Mouse (Mus musculus) central nervous system, embryonic 18 days (tissue): Measurements from ENCODE around the gene Leng9. TPM values are rescaled to one million over a fixed set of nuclear protein-coding genes. Genes with fewer than 3 reads are reported as not detected.

ENCODE experiments used
- polyA plus RNA-seq: library from polyadenylated mRNA; depleted of rRNA; stranded (reverse); fragments of >200 nt; gene quantifications from 2 replicates; pipeline ENCODE4 v1.2.3, GENCODE M21; 2012; rRNA removed

Gene Leng9
- polyA plus RNA-seq, result 5.2 and 5.5 TPM in 2 replicates

GRCm38 (mm10) chr7:4150059-4150541 is at the start of gene Leng9:
Leng9 (minus strand) TSS chr7:4150374.

GRCm38 (mm10) chr7:4164090-4164910 is 14.1 kb upstream of the Leng9 start, which contains the start of gene Cdc42ep5:
Cdc42ep5 (minus strand) TSS chr7:4164860.

GRCm38 (mm10) chr7:4136771-4137531 is 13.2 kb downstream of the Leng9 start, which contains the start of gene Leng8:
Leng8 (plus strand) TSS chr7:4137039.

GRCm38 (mm10) chr7:4119344-4119902 is 30.8 kb downstream of the Leng9 start, which contains the start of gene Ttyh1:
Ttyh1 (plus strand) TSS chr7:4119408.

Other genes with a start within 250 kb of the Leng9 start
- 0.11 TPM in 1 of 2 replicates, not detected in the other for gene Lilra6, start 234.9 kb downstream of the Leng9 start, polyA plus RNA-seq
- 2.0 and 2.6 TPM in 2 replicates for gene Lair1, start 87.2 kb downstream of the Leng9 start, polyA plus RNA-seq
- 218 and 229 TPM in 2 replicates for gene Ttyh1, start 31.0 kb downstream of the Leng9 start, polyA plus RNA-seq
- 307 and 327 TPM in 2 replicates for gene Leng8, start 13.3 kb downstream of the Leng9 start, polyA plus RNA-seq
- gene Cdc42ep5, start 14.5 kb upstream of the Leng9 start, polyA plus RNA-seq, result 6.0 and 6.8 TPM in 2 replicates
- 0.03 and 0.09 TPM in 2 replicates for gene Lilra5, start 87.4 kb upstream of the Leng9 start, polyA plus RNA-seq
- gene Ncr1, start 187.3 kb upstream of the Leng9 start, polyA plus RNA-seq, result not detected in 2 replicates
- 0.01 TPM in 1 of 2 replicates, not detected in the other for gene Gp6, start 247.4 kb upstream of the Leng9 start, polyA plus RNA-seq